Mouse (Mus musculus): ENCODE results near the gene Tinagl1. TPM values are rescaled to one million over a fixed set of nuclear protein-coding genes. Genes with fewer than 3 reads are reported as not detected.

Gene Tinagl1
- polyA plus RNA-seq, 1 experiment = 1.2 TPM

GRCm38 (mm10) chr4:130181886-130182285 is 7.0 kb upstream of the Tinagl1 start:
- Histone ChIP-seq H3K4me3 (replicated peaks) (no peak overlapping the region), H3K27me3 (replicated peaks) (peaks cover 89% of the 10 kb centered on the region), H3K4me1 (peaks cover 7% of the 10 kb centered on the region), H3K9me3 (no peaks in the 10 kb centered on the region), H3K36me3 (replicated peaks; ENCODE audit: low read length) (no peaks in the 10 kb centered on the region)
- TF ChIP-seq GATA1 (IDR thresholded peaks at IDR 0.05; ENCODE audit: borderline replicate concordance, low read length) = no peak

- no peak overlapping the region for H3K4me3 ChIP-seq (replicated peaks)
- TF ChIP-seq GATA1 (IDR thresholded peaks at IDR 0.05; ENCODE audit: borderline replicate concordance, low read length) = no peak
- no peak for TF ChIP-seq FLI1 (IDR thresholded peaks at IDR 0.05; ENCODE audit: low read length)
These were observed 6.1 kb upstream of the Tinagl1 start for GRCm38 (mm10) chr4:130180909-130181602.

GRCm38 (mm10) chr4:130179876-130180275 is 5.0 kb upstream of the Tinagl1 start:
- peaks cover 7% of the 10 kb centered on the region for H3K4me1 ChIP-seq
- H3K9me3 ChIP-seq = no peaks in the 10 kb centered on the region
- H3K27me3 ChIP-seq (replicated peaks) = peaks cover 88% of the 10 kb centered on the region
- H3K36me3 ChIP-seq (replicated peaks; ENCODE audit: low read length) = no peaks in the 10 kb centered on the region
- H3K4me3 ChIP-seq (replicated peaks) = no peak overlapping the region
- no peak for TF ChIP-seq FLI1 (IDR thresholded peaks at IDR 0.05; ENCODE audit: low read length)
- no peak for TF ChIP-seq GATA1 (IDR thresholded peaks at IDR 0.05; ENCODE audit: borderline replicate concordance, low read length)

More at GRCm38 (mm10) chr4:130180909-130181602, 6.1 kb upstream of the Tinagl1 start:
- Histone ChIP-seq H3K27me3 (replicated peaks) (peaks cover 88% of the 10 kb centered on the region), H3K9me3 (no peaks in the 10 kb centered on the region), H3K4me1 (peaks cover 7% of the 10 kb centered on the region), H3K36me3 (replicated peaks; ENCODE audit: low read length) (no peaks in the 10 kb centered on the region)

DNA sequence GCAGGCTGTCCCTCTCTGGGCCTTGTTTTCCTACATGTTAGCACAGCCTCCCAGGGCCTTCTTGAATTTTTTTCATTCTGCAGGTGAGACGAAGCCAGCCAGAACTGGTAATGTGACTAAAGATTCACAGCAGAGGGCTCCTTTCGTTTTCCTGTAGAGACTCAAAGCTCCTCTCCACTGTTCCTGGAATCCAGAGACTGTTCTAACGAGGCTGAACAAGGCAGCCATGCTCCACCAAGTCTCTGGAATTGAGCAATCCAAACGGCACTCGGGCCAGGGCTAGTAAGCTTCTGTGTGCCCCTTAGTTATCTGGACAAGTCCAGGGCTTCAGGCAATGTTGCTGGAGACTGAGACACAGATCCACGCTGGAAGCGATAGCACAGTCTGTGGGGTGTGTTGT is 2.6 kb upstream of the Tinagl1 start:
- Histone ChIP-seq H3K36me3 (replicated peaks; ENCODE audit: low read length) (no peaks in the 10 kb centered on the region), H3K27me3 (replicated peaks) (peaks cover 88% of the 10 kb centered on the region), H3K4me3 (replicated peaks) (no peak overlapping the region), H3K9me3 (no peaks in the 10 kb centered on the region), H3K4me1 (peaks cover 14% of the 10 kb centered on the region)
- TF ChIP-seq GATA1 (IDR thresholded peaks at IDR 0.05; ENCODE audit: borderline replicate concordance, low read length) (no peak), FLI1 (IDR thresholded peaks at IDR 0.05; ENCODE audit: low read length) (no peak)

DNA sequence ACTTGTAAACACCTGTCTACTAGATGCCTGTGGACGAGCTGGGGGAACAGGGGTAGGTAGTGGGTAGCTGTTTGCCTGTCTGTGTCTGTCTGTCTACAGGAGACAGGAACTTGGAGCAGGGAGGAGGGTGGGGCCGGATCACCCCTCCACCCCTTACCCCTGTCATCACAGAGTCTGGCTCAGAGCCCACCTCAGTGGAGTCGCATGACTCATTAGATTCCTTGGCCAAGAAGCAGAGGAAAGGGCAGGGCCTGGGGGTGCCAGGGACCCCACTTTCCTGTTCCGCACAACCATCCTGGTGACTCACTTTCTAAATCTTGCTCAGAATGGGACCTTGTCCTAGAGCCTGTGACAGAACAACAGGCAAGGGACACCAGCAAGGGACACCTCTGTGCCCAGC is 2.2 kb upstream of the Tinagl1 start:
- H3K36me3 ChIP-seq (replicated peaks; ENCODE audit: low read length) = no peaks in the 10 kb centered on the region
- H3K9me3 ChIP-seq = no peaks in the 10 kb centered on the region
- no peak for TF ChIP-seq GATA1 (IDR thresholded peaks at IDR 0.05; ENCODE audit: borderline replicate concordance, low read length)
- no peak for TF ChIP-seq FLI1 (IDR thresholded peaks at IDR 0.05; ENCODE audit: low read length)
- H3K4me3 ChIP-seq (replicated peaks) = no peak overlapping the region
- peaks cover 88% of the 10 kb centered on the region for H3K27me3 ChIP-seq (replicated peaks)
- peaks cover 14% of the 10 kb centered on the region for H3K4me1 ChIP-seq

DNA sequence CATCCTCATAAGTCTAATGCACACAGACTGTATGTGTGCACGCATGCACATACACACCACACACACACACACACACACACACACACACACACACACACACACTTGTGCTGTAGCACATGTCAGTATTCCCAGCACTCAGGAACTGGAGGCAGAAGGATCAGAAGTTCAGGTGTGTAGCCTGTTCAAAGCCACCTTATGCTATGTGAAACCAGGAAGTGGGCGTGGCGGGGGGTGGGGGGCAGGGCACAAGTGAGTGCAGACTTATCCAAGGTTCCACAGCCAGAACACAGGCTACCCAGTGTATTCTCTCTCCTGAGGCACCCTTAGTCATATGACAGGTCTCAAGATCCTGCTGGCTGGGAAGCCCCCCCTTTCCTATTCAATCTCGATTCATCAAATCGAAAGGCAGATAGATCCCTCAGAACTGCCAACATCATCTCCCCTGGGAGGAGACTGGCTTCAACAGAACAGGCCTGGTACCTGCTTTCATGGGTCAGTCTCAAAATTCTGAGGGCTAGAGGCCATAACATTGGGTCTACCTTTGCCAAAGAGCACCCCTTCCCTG is 1.3 kb upstream of the Tinagl1 start:
- Histone ChIP-seq H3K36me3 (replicated peaks; ENCODE audit: low read length) (no peaks in the 10 kb centered on the region), H3K27me3 (replicated peaks) (peaks cover 87% of the 10 kb centered on the region), H3K9me3 (no peaks in the 10 kb centered on the region), H3K4me1 (peaks cover 10% of the 10 kb centered on the region; the same call in 1 of the 2 replicates), H3K4me3 (replicated peaks) (no peak overlapping the region)
- TF ChIP-seq GATA1 (IDR thresholded peaks at IDR 0.05; ENCODE audit: borderline replicate concordance, low read length) (no peak), FLI1 (IDR thresholded peaks at IDR 0.05; ENCODE audit: low read length) (no peak)

DNA sequence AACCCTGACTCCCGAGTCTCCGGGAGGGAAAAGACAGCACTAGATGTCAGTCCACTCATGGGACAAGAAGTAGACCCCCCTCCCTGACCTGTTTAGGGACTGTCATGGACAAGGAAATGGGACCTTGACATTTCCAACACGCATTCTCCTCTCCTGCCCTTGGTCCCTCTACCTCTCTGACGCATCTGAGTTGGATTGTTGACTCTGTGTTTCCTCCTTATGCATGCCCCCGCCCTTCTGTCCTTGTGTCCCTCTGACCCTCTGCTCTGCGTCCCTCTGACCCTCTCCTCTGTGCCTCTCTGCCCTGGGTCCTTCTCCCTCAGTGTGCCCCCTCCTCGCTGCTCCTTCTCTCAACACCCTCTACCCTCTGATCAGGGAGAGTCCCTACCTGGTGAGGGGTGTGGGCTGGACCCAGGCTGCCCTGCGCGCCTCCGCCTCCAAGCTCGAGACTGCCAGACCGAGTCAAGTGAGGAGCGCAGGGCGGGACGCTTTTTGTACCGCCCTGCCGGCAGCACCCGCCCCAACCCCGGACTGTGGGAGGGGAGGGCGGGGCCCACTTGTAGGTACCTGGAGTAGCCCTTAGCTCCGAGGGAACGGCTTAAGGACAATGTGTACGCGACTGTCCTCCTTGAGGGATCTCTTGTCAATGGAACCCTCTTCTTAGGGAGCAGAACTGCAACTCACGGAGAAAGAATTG is 439 bp downstream of the Tinagl1 start:
- Histone ChIP-seq H3K4me3 (replicated peaks) (peak overlapping the region; percentile 71), H3K36me3 (replicated peaks; ENCODE audit: low read length) (no peaks in the 10 kb centered on the region), H3K27me3 (replicated peaks) (peaks cover 88% of the 10 kb centered on the region), H3K4me1 (peaks cover 10% of the 10 kb centered on the region; the same call in 1 of the 2 replicates), H3K9me3 (no peaks in the 10 kb centered on the region)
- no peak for TF ChIP-seq GATA1 (IDR thresholded peaks at IDR 0.05; ENCODE audit: borderline replicate concordance, low read length)
- TF ChIP-seq FLI1 (IDR thresholded peaks at IDR 0.05; ENCODE audit: low read length) = no peak

GRCm38 (mm10) chr4:130173911-130174311 is 1.0 kb downstream of the Tinagl1 start:
- H3K27me3 ChIP-seq (replicated peaks) = peaks cover 91% of the 10 kb centered on the region

GRCm38 (mm10) chr4:130173060-130173822 is 1.7 kb downstream of the Tinagl1 start:
- no peak overlapping the region for H3K4me3 ChIP-seq (replicated peaks)
- H3K4me1 ChIP-seq = peaks cover 12% of the 10 kb centered on the region; the same call in 1 of the 2 replicates
- TF ChIP-seq FLI1 (IDR thresholded peaks at IDR 0.05; ENCODE audit: low read length) (no peak), GATA1 (IDR thresholded peaks at IDR 0.05; ENCODE audit: borderline replicate concordance, low read length) (no peak)
- H3K27me3 ChIP-seq (replicated peaks) = peaks cover 92% of the 10 kb centered on the region
- H3K36me3 ChIP-seq (replicated peaks; ENCODE audit: low read length) = no peaks in the 10 kb centered on the region
- no peaks in the 10 kb centered on the region for H3K9me3 ChIP-seq

More at GRCm38 (mm10) chr4:130173911-130174311, 1.0 kb downstream of the Tinagl1 start:
- peaks cover 10% of the 10 kb centered on the region; the same call in 1 of the 2 replicates for H3K4me1 ChIP-seq
- TF ChIP-seq GATA1 (IDR thresholded peaks at IDR 0.05; ENCODE audit: borderline replicate concordance, low read length) (no peak), FLI1 (IDR thresholded peaks at IDR 0.05; ENCODE audit: low read length) (no peak)
- no peak overlapping the region for H3K4me3 ChIP-seq (replicated peaks)
- H3K9me3 ChIP-seq = no peaks in the 10 kb centered on the region
- H3K36me3 ChIP-seq (replicated peaks; ENCODE audit: low read length) = no peaks in the 10 kb centered on the region

All from megakaryocyte, embryonic 14.5 days (primary cell).